Mouse (Mus musculus): ENCODE data around the gene Rchy1. TPM values are rescaled to one million over a fixed set of nuclear protein-coding genes. Genes with fewer than 3 reads are reported as not detected.

Gene Rchy1
- polyA plus RNA-seq, 1 experiment = 25.5 TPM

GRCm38 (mm10) chr5:91987799-91988198, 24.9 kb upstream of the Rchy1 start:
- no peak for TF ChIP-seq CTCF (IDR thresholded peaks at IDR 0.05; ENCODE audit: insufficient read depth, low read length)
- TF ChIP-seq POLR2A (IDR thresholded peaks at IDR 0.05; ENCODE audit: borderline replicate concordance, extremely low read depth, low read depth, low read length) = no peak
- DNase-seq = no peak
- WGBS = 83% methylated on average over 2 of the region's 2 CpGs
- H3K4me1 ChIP-seq (ENCODE audit: control insufficient read depth, insufficient read depth, low read length) = no peaks in the 10 kb centered on the region
- H3K4me3 ChIP-seq (replicated peaks; ENCODE audit: extremely low read depth, low read depth, low read length) = no peak overlapping the region

GRCm38 (mm10) chr5:91987236-91987635, 24.4 kb upstream of the Rchy1 start, which contains the start of gene Odaph:
Gene Odaph, plus strand, starts transcription at chr5:91987475.
- TF ChIP-seq POLR2A (IDR thresholded peaks at IDR 0.05; ENCODE audit: borderline replicate concordance, extremely low read depth, low read depth, low read length) (no peak), CTCF (IDR thresholded peaks at IDR 0.05; ENCODE audit: insufficient read depth, low read length) (no peak)
- DNase-seq = no peak
- H3K4me1 ChIP-seq (ENCODE audit: control insufficient read depth, insufficient read depth, low read length) = no peaks in the 10 kb centered on the region
- no peak within 1 kb of the TSS for H3K4me3 ChIP-seq (replicated peaks; ENCODE audit: extremely low read depth, low read depth, low read length)
- WGBS = 72% methylated on average over 4 of the region's 4 CpGs

- DNase-seq = no peak
- TF ChIP-seq POLR2A (IDR thresholded peaks at IDR 0.05; ENCODE audit: borderline replicate concordance, extremely low read depth, low read depth, low read length) = no peak
- Histone ChIP-seq H3K4me3 (replicated peaks; ENCODE audit: extremely low read depth, low read depth, low read length) (no peak overlapping the region), H3K4me1 (ENCODE audit: control insufficient read depth, insufficient read depth, low read length) (no peaks in the 10 kb centered on the region)
- WGBS = 70% methylated on average over 2 of the region's 2 CpGs
Observed at GRCm38 (mm10) chr5:91985721-91986120, 22.9 kb upstream of the Rchy1 start.

DNA sequence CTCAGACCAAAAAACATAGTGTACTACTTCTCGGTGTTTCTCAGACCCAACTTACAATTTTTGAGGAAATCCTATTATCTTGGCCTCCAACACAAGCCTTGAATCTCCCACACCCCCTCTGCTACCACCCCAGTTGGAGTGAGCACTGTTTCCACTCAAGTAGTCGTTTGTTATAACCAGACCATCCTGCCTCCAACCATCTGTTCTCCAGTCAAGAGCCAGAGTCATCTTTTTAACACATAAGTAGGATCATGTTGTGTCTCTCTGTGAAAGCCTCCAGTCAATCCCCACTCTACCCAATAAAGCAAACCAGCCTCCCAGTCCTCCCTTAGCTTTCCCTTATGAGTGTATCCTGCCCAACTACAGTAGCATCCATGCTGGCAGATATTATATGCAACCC, 20.6 kb upstream of the Rchy1 start:
- Histone ChIP-seq H3K4me1 (ENCODE audit: control insufficient read depth, insufficient read depth, low read length) (no peaks in the 10 kb centered on the region), H3K4me3 (replicated peaks; ENCODE audit: extremely low read depth, low read depth, low read length) (no peak overlapping the region)
- no peak for DNase-seq
- TF ChIP-seq CTCF (IDR thresholded peaks at IDR 0.05; ENCODE audit: insufficient read depth, low read length) (no peak), POLR2A (IDR thresholded peaks at IDR 0.05; ENCODE audit: borderline replicate concordance, extremely low read depth, low read depth, low read length) (no peak)
- WGBS = 71% methylated on average over 2 of the region's 2 CpGs

GRCm38 (mm10) chr5:91981176-91981840, 18.4 kb upstream of the Rchy1 start:
- Histone ChIP-seq H3K4me3 (replicated peaks; ENCODE audit: extremely low read depth, low read depth, low read length) (no peak overlapping the region), H3K4me1 (ENCODE audit: control insufficient read depth, insufficient read depth, low read length) (no peaks in the 10 kb centered on the region)
- DNase-seq = no peak
- WGBS = 84% methylated on average over 11 of the region's 11 CpGs
- TF ChIP-seq CTCF (IDR thresholded peaks at IDR 0.05; ENCODE audit: insufficient read depth, low read length) = no peak
- TF ChIP-seq POLR2A (IDR thresholded peaks at IDR 0.05; ENCODE audit: borderline replicate concordance, extremely low read depth, low read depth, low read length) = no peak

GRCm38 (mm10) chr5:91977397-91977770, 14.5 kb upstream of the Rchy1 start:
- TF ChIP-seq CTCF (IDR thresholded peaks at IDR 0.05; ENCODE audit: insufficient read depth, low read length) (no peak), POLR2A (IDR thresholded peaks at IDR 0.05; ENCODE audit: borderline replicate concordance, extremely low read depth, low read depth, low read length) (no peak)
- H3K4me1 ChIP-seq (ENCODE audit: control insufficient read depth, insufficient read depth, low read length) = no peaks in the 10 kb centered on the region
- WGBS = 86% methylated on average over 2 of the region's 2 CpGs
- DNase-seq = no peak
- no peak overlapping the region for H3K4me3 ChIP-seq (replicated peaks; ENCODE audit: extremely low read depth, low read depth, low read length)

DNA sequence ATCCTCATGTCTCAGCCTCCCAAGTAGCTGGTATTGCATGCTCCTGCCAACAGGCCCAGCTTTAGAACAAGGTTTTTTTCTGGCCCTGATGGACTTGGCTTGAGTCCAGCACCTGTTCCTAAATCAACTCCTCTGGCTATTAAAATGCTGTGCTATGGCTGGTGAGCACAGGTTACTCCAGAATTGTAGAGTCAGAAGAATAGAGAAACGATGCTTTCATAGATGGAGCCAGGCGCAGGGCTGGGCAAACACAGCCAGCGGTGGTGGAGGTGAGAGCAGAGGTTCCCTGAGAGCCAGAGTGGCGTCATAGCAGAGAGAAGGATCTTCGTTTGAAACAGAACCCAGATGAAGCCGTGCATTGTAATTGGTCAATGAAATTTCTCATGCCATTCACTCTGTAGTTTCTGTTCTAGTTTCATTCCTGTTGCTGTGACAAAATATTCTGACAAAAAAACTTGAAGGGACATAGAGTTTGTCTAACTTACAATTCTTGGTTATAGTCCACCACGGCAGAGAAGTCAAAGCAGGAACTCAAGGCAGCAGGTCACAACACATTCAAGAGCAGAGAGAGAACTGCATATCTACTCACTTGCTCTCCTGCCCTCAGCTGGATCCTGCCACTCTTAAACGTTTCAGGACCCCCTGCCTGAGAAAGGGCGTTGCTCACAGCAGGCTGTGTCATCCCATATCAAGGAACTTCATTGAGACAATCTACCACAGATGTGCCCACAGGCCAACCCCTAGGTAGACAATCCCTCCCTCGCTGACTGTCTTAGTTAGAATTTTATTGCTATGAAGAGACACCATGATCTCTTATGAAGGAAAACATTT, 13.9 kb upstream of the Rchy1 start:
- TF ChIP-seq POLR2A (IDR thresholded peaks at IDR 0.05; ENCODE audit: borderline replicate concordance, extremely low read depth, low read depth, low read length) (no peak), CTCF (IDR thresholded peaks at IDR 0.05; ENCODE audit: insufficient read depth, low read length) (no peak)
- Histone ChIP-seq H3K4me3 (replicated peaks; ENCODE audit: extremely low read depth, low read depth, low read length) (no peak overlapping the region), H3K4me1 (ENCODE audit: control insufficient read depth, insufficient read depth, low read length) (no peaks in the 10 kb centered on the region)
- no peak for DNase-seq
- WGBS = 76% methylated on average over 10 of the region's 10 CpGs

DNA sequence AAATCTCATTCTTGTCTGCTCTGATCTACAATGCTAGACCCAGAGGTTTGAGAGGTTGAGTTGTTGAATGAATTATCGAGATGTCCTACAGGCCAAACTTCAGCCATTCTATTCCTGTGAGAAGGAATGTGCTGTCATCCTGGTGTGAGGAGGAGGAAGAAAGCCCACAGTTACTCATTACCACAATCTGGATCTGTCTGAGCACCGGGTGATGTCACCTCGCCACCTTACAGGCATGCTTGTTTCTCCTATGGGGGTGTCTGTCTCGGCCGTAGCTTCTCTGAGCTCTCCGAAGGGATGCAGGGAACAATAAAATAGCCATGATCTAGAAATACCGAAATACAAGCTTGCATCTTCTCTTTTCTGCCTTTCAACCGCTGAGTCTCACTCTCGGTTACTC, 12.9 kb upstream of the Rchy1 start:
- no peak for DNase-seq
- no peak overlapping the region for H3K4me3 ChIP-seq (replicated peaks; ENCODE audit: extremely low read depth, low read depth, low read length)
- WGBS = 91% methylated on average over 9 of the region's 9 CpGs
- no peaks in the 10 kb centered on the region for H3K4me1 ChIP-seq (ENCODE audit: control insufficient read depth, insufficient read depth, low read length)
- no peak for TF ChIP-seq CTCF (IDR thresholded peaks at IDR 0.05; ENCODE audit: insufficient read depth, low read length)
- no peak for TF ChIP-seq POLR2A (IDR thresholded peaks at IDR 0.05; ENCODE audit: borderline replicate concordance, extremely low read depth, low read depth, low read length)

DNA sequence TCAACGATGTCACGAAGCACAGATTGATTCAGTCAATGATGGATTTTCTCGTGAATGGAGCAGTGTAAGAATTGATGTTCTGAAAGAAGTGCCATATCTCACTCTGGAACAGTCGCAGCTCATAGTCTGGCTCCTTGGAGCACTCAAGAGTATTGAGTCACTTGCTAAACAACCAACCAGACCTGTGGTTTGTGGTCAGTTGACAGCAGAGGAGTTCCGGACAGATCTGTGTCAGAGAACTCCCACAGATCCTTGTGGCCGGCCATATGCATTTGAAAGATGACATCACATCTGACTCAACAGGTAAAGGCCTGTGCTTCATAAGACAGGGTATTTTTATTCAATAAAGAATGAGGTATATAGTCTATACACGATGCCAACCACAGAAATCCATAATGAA, 11.1 kb upstream of the Rchy1 start:
- TF ChIP-seq POLR2A (IDR thresholded peaks at IDR 0.05; ENCODE audit: borderline replicate concordance, extremely low read depth, low read depth, low read length) (no peak), CTCF (IDR thresholded peaks at IDR 0.05; ENCODE audit: insufficient read depth, low read length) (no peak)
- Histone ChIP-seq H3K4me3 (replicated peaks; ENCODE audit: extremely low read depth, low read depth, low read length) (no peak overlapping the region), H3K4me1 (ENCODE audit: control insufficient read depth, insufficient read depth, low read length) (no peaks in the 10 kb centered on the region)
- WGBS = 85% methylated on average over 7 of the region's 7 CpGs
- DNase-seq = no peak

DNA sequence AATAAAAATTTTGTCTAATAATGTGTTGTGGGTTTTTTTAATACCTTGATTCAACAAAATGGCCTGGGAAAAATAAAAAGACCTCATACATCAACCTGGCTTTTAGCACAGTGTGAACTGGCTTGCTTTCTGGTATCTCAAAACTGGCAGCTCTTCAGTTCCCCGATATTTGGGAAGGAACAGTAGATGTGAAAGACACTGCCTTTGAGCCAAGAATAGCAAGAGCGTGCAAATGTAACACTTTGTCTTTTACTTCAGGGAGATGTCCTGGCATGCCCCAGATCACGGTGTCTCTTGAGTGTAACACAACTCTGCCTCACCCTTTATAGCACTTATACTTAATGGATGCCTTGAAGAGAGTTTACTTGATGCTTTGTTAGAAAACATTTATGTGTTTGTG, 9.2 kb upstream of the Rchy1 start:
- no peak for DNase-seq
- Histone ChIP-seq H3K4me3 (replicated peaks; ENCODE audit: extremely low read depth, low read depth, low read length) (no peak overlapping the region), H3K4me1 (ENCODE audit: control insufficient read depth, insufficient read depth, low read length) (no peaks in the 10 kb centered on the region)
- TF ChIP-seq POLR2A (IDR thresholded peaks at IDR 0.05; ENCODE audit: borderline replicate concordance, extremely low read depth, low read depth, low read length) = no peak
- no peak for TF ChIP-seq CTCF (IDR thresholded peaks at IDR 0.05; ENCODE audit: insufficient read depth, low read length)
- 80% methylated on average over 3 of the region's 3 CpGs for WGBS
